Mouse (Mus musculus) heart, postnatal 0 days (tissue): ENCODE data around the gene Tet2.

Experiments
- CTCF ChIP-seq: IDR thresholded peaks from 2 replicates; pipeline ENCODE4 v1.5.1; 2016; ENCODE audit warnings: antibody characterized with exemption, control low read depth, low read depth
- EP300 ChIP-seq: IDR thresholded peaks from 2 replicates; pipeline ENCODE4 v1.6.1; 2016; ENCODE audit warnings: antibody characterized with exemption, low read depth

- TF ChIP-seq CTCF = no peak
- no peak for TF ChIP-seq EP300
Measured at GRCm38 (mm10) chr3:133554092-133554491, 9.2 kb upstream of the Tet2 start.
